Mouse (Mus musculus) cerebellum, adult 2 months (tissue): ENCODE results near the gene Il1rl1.

ENCODE experiments used
- CTCF ChIP-seq: fragments of 200-500 bp; IDR thresholded peaks from 2 replicates; pipeline ENCODE4 v1.5.1; 2011; ENCODE audit warnings: low read depth, mild to moderate bottlenecking, control low read depth, low read length, moderate library complexity, borderline replicate concordance; ENCODE audit not compliant: insufficient read depth
- POLR2A ChIP-seq: fragments of 200-500 bp; IDR thresholded peaks from 2 replicates; pipeline ENCODE4 v1.6.1; 2011; ENCODE audit warnings: low read length, control low read depth, borderline replicate concordance; ENCODE audit not compliant: insufficient read depth

DNA sequence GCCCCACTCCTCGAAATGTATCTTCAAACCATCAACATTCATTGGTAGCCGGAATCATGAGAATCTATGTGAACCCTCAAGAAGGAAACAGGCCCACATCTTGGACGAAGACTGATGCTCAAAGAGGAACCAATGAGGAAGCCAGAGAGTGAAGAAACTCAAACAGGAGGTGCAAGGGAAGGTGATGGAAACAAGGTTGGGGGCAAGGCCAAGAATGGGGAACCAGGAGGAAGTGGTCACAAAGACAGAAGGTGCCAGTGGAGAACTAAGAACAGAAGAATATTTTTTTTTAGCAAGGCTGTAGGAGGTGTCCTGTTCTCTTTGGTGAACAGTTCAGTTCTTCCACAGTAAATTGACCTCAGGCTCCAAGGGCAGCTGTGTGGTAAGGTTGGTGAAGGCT, 38.0 kb upstream of the Il1rl1 start:
- TF ChIP-seq CTCF (no peak), POLR2A (no peak)
